Mouse (Mus musculus) heart, embryonic 15.5 days (tissue): ENCODE results near the gene Mphosph10. TPM values are rescaled to one million over a fixed set of nuclear protein-coding genes. Genes with fewer than 3 reads are reported as not detected.

Experiments used
- ATAC-seq: fragments of 200-750 bp; cut with Nextera tagmentation; replicated peaks from 2 replicates; pipeline ENCODE4 v1.8.0; 2017; ENCODE audit warnings: low read depth, moderate TSS enrichment; ENCODE audit not compliant: insufficient number of reproducible peaks, insufficient read depth, low FRiP score
- H3K27ac ChIP-seq: fragments of 300-500 bp; sonication (generic); 2 replicates; pipeline ENCODE4 v1.5.1; 2015; ENCODE audit warnings: mild to moderate bottlenecking, inconsistent platforms
- H3K27me3 ChIP-seq: fragments of 300-500 bp; sonication (generic); 2 replicates; pipeline ENCODE4 v1.6.1; 2015; ENCODE audit warnings: inconsistent platforms
- H3K36me3 ChIP-seq: fragments of 300-500 bp; sonication (generic); 2 replicates; pipeline ENCODE4 v1.6.1; 2015; ENCODE audit warnings: mild to moderate bottlenecking, inconsistent platforms
- H3K4me1 ChIP-seq: fragments of 300-500 bp; sonication (generic); replicated peaks from 2 replicates; pipeline ENCODE4 v1.6.1; 2015; ENCODE audit warnings: inconsistent platforms
- H3K4me2 ChIP-seq: fragments of 300-500 bp; sonication (generic); 2 replicates; pipeline ENCODE4 v1.6.1; 2015; ENCODE audit warnings: inconsistent platforms, mild to moderate bottlenecking, moderate library complexity
- H3K4me3 ChIP-seq: fragments of 300-500 bp; sonication (generic); 2 replicates; pipeline ENCODE4 v1.5.1; 2015; ENCODE audit warnings: mild to moderate bottlenecking, inconsistent platforms
- H3K9ac ChIP-seq: fragments of 300-500 bp; sonication (generic); 2 replicates; pipeline ENCODE4 v1.6.1; 2015; ENCODE audit warnings: mild to moderate bottlenecking, inconsistent platforms
- H3K9me3 ChIP-seq: fragments of 300-500 bp; sonication (generic); replicated peaks from 2 replicates; pipeline ENCODE4 v1.6.1; 2016; ENCODE audit warnings: inconsistent platforms
- WGBS: fragments of 180-500 bp; shearing (Covaris S2); methylation state at CpG from one replicate; pipeline ENCODE4 v1.1.7; 2015; ENCODE audit warnings: mixed read lengths; 5-methylcytosine and 5-hydroxymethylcytosine counted together
- polyA plus RNA-seq: library from polyadenylated mRNA; unstranded; fragments of >200 nt; fragmentation: Nextera tagmentation; extraction: Ambion mirVana; gene quantifications from 2 replicates; pipeline ENCODE4 v1.2.1, GENCODE M21; 2015

Gene Mphosph10
- 21.0 and 21.9 TPM in 2 replicates for polyA plus RNA-seq

- peak within 1 kb of the TSS; percentile 86 for H3K27ac ChIP-seq
- peaks cover 15% of the 10 kb centered on the region for H3K4me1 ChIP-seq
- peak within 1 kb of the TSS; percentile 85 for H3K9ac ChIP-seq
- ATAC-seq, result peak; percentile 99
- under 1% methylated on average over 54 of the region's 54 CpGs for WGBS
- H3K4me3 ChIP-seq, result peak within 1 kb of the TSS; percentile 72
- peaks cover 23% of the 10 kb centered on the region for H3K36me3 ChIP-seq
- H3K9me3 ChIP-seq, result no peaks in the 10 kb centered on the region
- peak within 1 kb of the TSS; percentile 95 for H3K4me2 ChIP-seq
- no peaks in the 10 kb centered on the region for H3K27me3 ChIP-seq
Measured at GRCm38 (mm10) chr7:64392122-64392818, at the start of gene Mphosph10, which contains the start of gene Mcee. Gene Mphosph10 (minus strand): TSS chr7:64392268. Gene Mcee (plus strand): TSS chr7:64392607.

GRCm38 (mm10) chr7:64440519-64440918, 48.5 kb upstream of the Mphosph10 start:
- no peak overlapping the region for H3K4me3 ChIP-seq
- no peak overlapping the region for H3K27ac ChIP-seq
- no peaks in the 10 kb centered on the region for H3K9me3 ChIP-seq
- H3K4me1 ChIP-seq, result no peaks in the 10 kb centered on the region
- H3K4me2 ChIP-seq, result no peak overlapping the region
- no peaks in the 10 kb centered on the region for H3K27me3 ChIP-seq
- no peak for ATAC-seq
- no peaks in the 10 kb centered on the region for H3K36me3 ChIP-seq
- no peak overlapping the region for H3K9ac ChIP-seq
- 80% methylated on average over 8 of the region's 8 CpGs for WGBS

- no peaks in the 10 kb centered on the region for H3K27me3 ChIP-seq
- ATAC-seq, result no peak
- 55% methylated on average over 5 of the region's 5 CpGs for WGBS
Measured at GRCm38 (mm10) chr7:64439595-64440518, 47.8 kb upstream of the Mphosph10 start.

GRCm38 (mm10) chr7:64424861-64425260, 32.8 kb upstream of the Mphosph10 start:
- Histone ChIP-seq H3K27ac (no peak overlapping the region), H3K9me3 (no peaks in the 10 kb centered on the region), H3K4me3 (no peak overlapping the region), H3K27me3 (no peaks in the 10 kb centered on the region), H3K36me3 (no peaks in the 10 kb centered on the region), H3K4me1 (no peaks in the 10 kb centered on the region), H3K9ac (no peak overlapping the region), H3K4me2 (no peak overlapping the region)
- ATAC-seq, result no peak
- 54% methylated on average over 5 of the region's 5 CpGs for WGBS

More at GRCm38 (mm10) chr7:64439595-64440518, 47.8 kb upstream of the Mphosph10 start:
- H3K9ac ChIP-seq, result no peak overlapping the region
- no peaks in the 10 kb centered on the region for H3K4me1 ChIP-seq
- H3K4me3 ChIP-seq, result no peak overlapping the region
- no peak overlapping the region for H3K4me2 ChIP-seq
- H3K36me3 ChIP-seq, result no peaks in the 10 kb centered on the region
- H3K9me3 ChIP-seq, result no peaks in the 10 kb centered on the region
- H3K27ac ChIP-seq, result no peak overlapping the region

- no peaks in the 10 kb centered on the region for H3K4me1 ChIP-seq
- no peak for ATAC-seq
Measured at GRCm38 (mm10) chr7:64403989-64404388, 11.9 kb upstream of the Mphosph10 start.

DNA sequence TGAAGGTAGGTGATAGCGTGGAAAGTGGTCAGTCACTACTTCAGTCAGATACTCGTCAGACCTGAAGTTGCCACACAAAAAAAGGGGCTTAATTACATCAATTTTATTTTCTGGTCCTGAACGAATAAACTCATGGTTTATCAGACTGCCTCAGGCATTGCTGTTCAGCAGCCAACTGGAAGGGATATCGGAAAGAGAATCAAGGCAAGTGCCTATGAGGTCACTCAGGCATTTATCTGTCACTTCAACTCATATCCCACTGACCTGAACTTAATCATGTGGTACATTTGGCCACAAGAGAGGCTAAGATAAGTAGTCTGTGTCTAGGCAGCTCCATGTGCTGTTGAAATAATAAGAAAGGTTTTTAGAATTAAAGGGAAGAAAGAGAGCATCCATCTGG, 10.4 kb upstream of the Mphosph10 start:
- 85% methylated on average over 4 of the region's 4 CpGs for WGBS
- no peaks in the 10 kb centered on the region for H3K27me3 ChIP-seq
- ATAC-seq, result no peak
- H3K27ac ChIP-seq, result no peak overlapping the region
- no peaks in the 10 kb centered on the region for H3K4me1 ChIP-seq
- H3K9me3 ChIP-seq, result no peaks in the 10 kb centered on the region
- H3K4me3 ChIP-seq, result no peak overlapping the region
- H3K36me3 ChIP-seq, result no peaks in the 10 kb centered on the region; the same call in 1 of the 2 replicates
- no peak overlapping the region for H3K9ac ChIP-seq
- no peak overlapping the region for H3K4me2 ChIP-seq

More at GRCm38 (mm10) chr7:64403989-64404388, 11.9 kb upstream of the Mphosph10 start:
- Histone ChIP-seq H3K36me3 (no peaks in the 10 kb centered on the region; the same call in 1 of the 2 replicates), H3K4me3 (no peak overlapping the region), H3K27ac (no peak overlapping the region), H3K9me3 (no peaks in the 10 kb centered on the region), H3K27me3 (no peaks in the 10 kb centered on the region), H3K4me2 (no peak overlapping the region), H3K9ac (no peak overlapping the region)
- WGBS, result 86% methylated on average over 8 of the region's 8 CpGs

- H3K27ac ChIP-seq, result no peak overlapping the region
- no peaks in the 10 kb centered on the region for H3K4me1 ChIP-seq
- no peak overlapping the region for H3K4me3 ChIP-seq
- no peaks in the 10 kb centered on the region; the same call in 1 of the 2 replicates for H3K36me3 ChIP-seq
- no peaks in the 10 kb centered on the region for H3K27me3 ChIP-seq
- no peak overlapping the region for H3K4me2 ChIP-seq
- ATAC-seq, result no peak
- no peak overlapping the region for H3K9ac ChIP-seq
- H3K9me3 ChIP-seq, result no peaks in the 10 kb centered on the region
- 81% methylated on average over 1 of the region's 1 CpGs for WGBS
Measured at GRCm38 (mm10) chr7:64400725-64401124, 8.7 kb upstream of the Mphosph10 start.

- Histone ChIP-seq H3K4me3 (peak overlapping the region; percentile 72), H3K27me3 (no peaks in the 10 kb centered on the region), H3K36me3 (peaks cover 19% of the 10 kb centered on the region; the same call in 1 of the 2 replicates), H3K4me1 (peaks cover 15% of the 10 kb centered on the region), H3K9me3 (no peaks in the 10 kb centered on the region), H3K9ac (peak overlapping the region; percentile 85), H3K27ac (peak overlapping the region; percentile 86), H3K4me2 (peak overlapping the region; percentile 95)
- peak; percentile 21; the same call in 1 of the 2 replicates for ATAC-seq
- WGBS, result under 1% methylated on average over 15 of the region's 15 CpGs
Measured at GRCm38 (mm10) chr7:64392819-64393151, 717 bp upstream of the Mphosph10 start.

GRCm38 (mm10) chr7:64391479-64391878, 589 bp downstream of the Mphosph10 start:
- peaks cover 31% of the 10 kb centered on the region for H3K36me3 ChIP-seq
- H3K4me3 ChIP-seq, result peak overlapping the region; percentile 72
- peak overlapping the region; percentile 86 for H3K27ac ChIP-seq
- H3K9ac ChIP-seq, result peak overlapping the region; percentile 83
- H3K4me2 ChIP-seq, result peak overlapping the region; percentile 95
- H3K9me3 ChIP-seq, result no peaks in the 10 kb centered on the region
- H3K4me1 ChIP-seq, result peaks cover 15% of the 10 kb centered on the region
- H3K27me3 ChIP-seq, result no peaks in the 10 kb centered on the region
- 2% methylated on average over 8 of the region's 8 CpGs for WGBS
- ATAC-seq, result no peak

GRCm38 (mm10) chr7:64373830-64374562, 18.1 kb downstream of the Mphosph10 start, which contains the start of gene Fan1:
Gene Fan1 (minus strand): TSS chr7:64374095.
- H3K27me3 ChIP-seq, result no peaks in the 10 kb centered on the region
- peak within 1 kb of the TSS; percentile 80 for H3K4me3 ChIP-seq

More at GRCm38 (mm10) chr7:64373830-64374562, 18.1 kb downstream of the Mphosph10 start, which contains the start of gene Fan1:
- peak; percentile 92 for ATAC-seq
- WGBS, result 3% methylated on average over 27 of the region's 27 CpGs
- H3K4me1 ChIP-seq, result peaks cover 6% of the 10 kb centered on the region; the same call in 1 of the 2 replicates
- H3K9me3 ChIP-seq, result no peaks in the 10 kb centered on the region
- H3K36me3 ChIP-seq, result peaks cover 27% of the 10 kb centered on the region
- peak within 1 kb of the TSS; percentile 74 for H3K4me2 ChIP-seq
- peak within 1 kb of the TSS; percentile 98 for H3K27ac ChIP-seq
- peak within 1 kb of the TSS; percentile 82 for H3K9ac ChIP-seq
